Mouse (Mus musculus): ENCODE data around the gene Gm4787.
A peak's percentile ranks its signal among the peaks of the same experiment; 100 is the strongest.
"Not testable (repeated sequence)": the region's sequence is repeated elsewhere in the genome, so short reads cannot be mapped to it uniquely, and the experiment has no call there.

The Gm4787 gene

DNA sequence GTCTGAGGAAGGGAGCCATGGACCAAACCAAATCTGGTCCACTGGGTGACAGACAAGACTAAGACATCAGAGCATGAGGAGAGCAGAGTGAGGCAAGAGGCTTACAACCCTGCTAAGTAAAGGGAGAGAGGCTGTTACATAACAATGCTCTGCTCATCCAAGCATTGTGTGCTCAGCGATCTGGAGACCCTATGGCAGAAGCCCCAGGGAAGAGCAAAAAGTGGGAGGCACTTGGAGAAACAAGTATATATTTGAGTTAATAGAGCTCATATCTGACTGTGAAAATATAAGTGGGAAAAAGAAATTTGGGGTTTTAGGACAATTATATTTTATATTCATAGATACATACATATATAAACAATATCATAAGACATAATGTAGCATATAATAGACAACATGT, at the start of gene Gm4787:
Gene Gm4787 (minus strand): TSS at position 101 of the 400 bp plus-strand sequence.
- ATAC-seq (ENCODE audit: insufficient number of reproducible peaks, low FRiP score, low TSS enrichment), result not testable (repeated sequence)

DNA sequence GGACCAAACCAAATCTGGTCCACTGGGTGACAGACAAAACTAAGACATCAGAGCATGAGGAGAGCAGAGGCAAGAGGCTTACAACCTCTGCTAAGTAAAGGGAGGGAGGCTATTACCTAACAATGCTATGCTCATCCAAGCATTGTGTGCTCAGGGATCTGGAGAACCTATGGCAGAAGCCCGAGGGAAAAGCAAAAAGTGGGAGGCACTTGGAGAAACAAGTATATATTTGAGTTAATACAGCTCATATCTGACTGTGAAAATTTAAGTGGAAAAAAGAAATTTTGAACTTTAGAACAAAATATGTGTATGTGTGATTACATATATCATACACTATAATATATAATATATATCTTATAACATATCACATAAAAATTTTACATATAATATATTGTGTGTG, 42.6 kb upstream of the Gm4787 start, which contains the start of gene Adam4:
Gene Adam4 (minus strand): TSS at position 101 of the 400 bp plus-strand sequence.
- ATAC-seq (ENCODE audit: insufficient number of reproducible peaks, low FRiP score, low TSS enrichment), result no peak

DNA sequence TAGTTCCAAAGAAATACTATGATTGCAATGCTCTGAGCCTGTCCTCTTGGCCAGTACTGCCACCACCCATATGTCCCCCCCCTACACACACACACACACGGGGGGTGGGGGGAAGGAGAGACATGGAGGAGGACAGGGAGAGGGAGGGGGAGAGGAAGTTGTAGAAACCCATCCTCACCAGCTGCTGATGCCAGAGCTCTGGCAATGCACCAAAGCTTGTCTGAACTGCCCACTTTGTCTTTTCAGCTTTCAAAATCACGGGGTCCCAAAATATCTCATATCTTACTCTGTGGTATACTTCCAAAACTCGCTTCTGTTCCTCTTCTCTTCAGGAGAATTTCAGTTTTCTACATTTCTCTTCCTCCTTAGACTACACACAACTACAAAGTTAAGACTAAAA, 33.9 kb upstream of the Gm4787 start:
- no peak for ATAC-seq (ENCODE audit: insufficient number of reproducible peaks, low FRiP score, low TSS enrichment)

DNA sequence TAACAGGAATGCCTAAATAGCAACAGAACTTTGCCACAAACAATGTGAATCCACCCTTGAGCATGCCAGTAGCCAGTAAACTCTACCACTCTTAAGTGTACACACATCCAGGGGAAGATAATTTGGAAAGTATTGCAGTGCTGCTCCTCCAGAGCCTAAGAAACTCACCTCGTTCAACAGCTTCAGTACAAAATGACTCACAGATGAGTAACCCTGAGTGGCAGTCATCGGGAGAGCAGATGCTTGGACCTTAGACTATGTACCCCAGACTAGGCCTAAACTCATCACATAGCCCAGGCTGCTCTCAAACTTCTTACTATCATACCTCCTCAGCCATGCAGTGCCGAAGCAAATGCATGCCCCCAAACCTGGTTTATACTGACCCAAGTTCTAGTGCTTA, 29.7 kb upstream of the Gm4787 start:
- ATAC-seq (ENCODE audit: insufficient number of reproducible peaks, low FRiP score, low TSS enrichment), result no peak

DNA sequence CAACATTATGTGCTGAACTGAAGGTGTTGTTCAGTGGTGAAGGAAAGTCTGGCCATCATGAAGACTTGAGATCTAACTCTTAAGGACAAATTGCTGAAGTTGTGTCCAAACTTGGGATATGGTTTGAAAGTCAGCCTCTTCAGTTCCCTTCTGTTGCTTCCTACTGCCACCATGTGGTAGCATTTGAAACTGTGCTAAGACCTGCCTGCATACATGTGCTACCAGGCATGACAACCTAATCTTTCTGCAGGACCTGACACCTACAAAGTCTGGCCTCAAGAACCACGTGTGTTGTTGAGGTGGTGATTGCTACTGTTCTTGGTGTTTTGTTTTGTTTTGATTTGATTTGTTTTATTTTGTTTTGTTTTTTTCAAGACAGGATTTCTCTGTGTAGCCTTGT, 22.9 kb upstream of the Gm4787 start:
- peak; percentile 61; the same call in 1 of the 2 replicates for ATAC-seq (ENCODE audit: insufficient number of reproducible peaks, low FRiP score, low TSS enrichment)

DNA sequence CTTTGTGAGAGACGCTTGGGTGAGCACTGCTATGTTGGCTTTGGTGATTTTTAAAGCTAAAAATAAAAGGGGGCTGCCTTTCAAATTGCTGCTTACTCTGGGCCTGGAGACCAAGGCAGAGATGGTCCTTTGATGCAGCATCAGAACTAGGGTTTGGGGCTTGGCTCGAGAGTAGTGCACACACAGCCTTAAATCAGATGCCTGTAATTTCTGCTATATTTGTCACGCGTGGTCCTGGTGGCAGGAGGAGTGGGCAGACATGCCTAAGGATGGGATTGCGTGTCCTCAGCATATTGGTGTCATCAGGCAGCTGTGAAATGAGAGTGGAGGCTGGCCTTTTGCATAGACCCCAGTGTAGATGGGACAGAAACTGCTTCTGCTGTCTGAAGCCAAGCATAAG, 45.4 kb downstream of the Gm4787 start:
- no peak for ATAC-seq (ENCODE audit: insufficient number of reproducible peaks, low FRiP score, low TSS enrichment)

DNA sequence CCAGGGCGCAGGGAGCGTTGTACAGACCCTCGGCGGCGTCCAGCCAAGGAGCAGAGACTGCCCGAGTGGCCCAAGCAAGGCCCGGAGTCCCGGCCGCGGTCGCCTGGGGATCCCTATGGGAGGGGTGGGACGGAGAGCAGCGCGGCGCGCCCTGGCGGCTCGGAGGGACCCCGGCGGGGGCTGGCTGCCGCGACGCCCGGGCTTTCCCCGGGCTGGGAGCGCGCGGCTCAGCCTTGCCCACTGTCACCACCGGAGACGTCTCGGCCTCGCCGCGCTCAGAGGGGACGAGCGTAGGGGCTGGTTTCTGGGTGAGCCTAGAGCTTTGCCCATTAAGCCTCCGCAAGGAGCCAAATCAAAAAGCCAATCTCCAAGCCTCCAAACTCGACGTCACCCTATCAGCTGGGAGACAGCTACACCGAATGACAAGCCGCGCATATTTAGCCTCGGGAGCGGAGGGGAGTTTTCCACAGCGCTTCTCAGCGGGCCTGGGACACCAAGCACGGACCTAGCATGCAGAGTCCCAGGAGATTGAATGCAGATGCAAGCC, 46.3 kb downstream of the Gm4787 start, which contains the start of gene Slc8a3:
Gene Slc8a3 (minus strand): TSS at position 306 of the 547 bp plus-strand sequence.
- peak; percentile 85 for ATAC-seq (ENCODE audit: insufficient number of reproducible peaks, low FRiP score, low TSS enrichment)

DNA sequence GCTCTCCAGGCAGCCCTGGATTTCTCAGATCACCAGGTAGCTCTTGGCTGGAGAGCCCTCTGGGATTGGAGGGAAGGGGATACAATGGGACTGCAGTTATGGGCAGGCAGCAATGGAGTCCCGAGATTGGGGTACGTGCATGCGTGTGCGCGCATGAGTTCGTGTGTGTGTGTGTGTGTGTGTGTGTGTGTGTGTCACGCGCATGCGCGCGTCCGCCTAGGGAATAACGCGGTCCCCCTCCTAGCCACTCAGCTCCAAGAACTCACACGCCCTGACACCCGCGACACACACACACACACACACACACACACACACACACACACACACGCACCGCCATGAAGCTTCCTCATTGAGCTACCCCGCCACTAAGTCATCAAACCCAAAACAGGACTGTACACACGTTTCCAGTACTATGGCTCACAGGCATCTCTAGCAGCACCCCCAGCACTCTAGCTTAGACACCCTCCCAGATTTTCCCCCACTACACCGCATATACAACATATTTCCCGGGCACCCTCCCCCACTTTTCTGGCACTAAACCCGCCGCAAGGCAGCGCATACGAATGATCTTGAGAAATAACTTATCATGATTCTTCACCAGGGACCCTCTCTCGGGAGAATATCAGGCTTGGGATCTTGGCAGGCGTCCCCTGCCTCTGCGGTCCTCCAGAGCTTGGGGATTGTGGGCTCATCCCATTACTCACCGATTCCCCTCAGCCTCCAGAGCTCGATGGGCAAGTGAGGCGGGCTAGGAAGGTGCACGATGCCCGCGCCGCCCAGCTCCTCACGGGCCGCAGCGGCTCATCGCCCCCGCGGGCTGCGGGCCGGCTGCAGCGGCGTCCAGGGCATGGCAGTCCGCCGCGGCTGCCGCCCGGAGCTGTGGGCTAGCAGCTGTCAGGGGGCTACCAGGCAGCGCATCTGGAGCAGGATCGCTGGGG, 47.1 kb downstream of the Gm4787 start:
- ATAC-seq (ENCODE audit: insufficient number of reproducible peaks, low FRiP score, low TSS enrichment), result peak; percentile 59

DNA sequence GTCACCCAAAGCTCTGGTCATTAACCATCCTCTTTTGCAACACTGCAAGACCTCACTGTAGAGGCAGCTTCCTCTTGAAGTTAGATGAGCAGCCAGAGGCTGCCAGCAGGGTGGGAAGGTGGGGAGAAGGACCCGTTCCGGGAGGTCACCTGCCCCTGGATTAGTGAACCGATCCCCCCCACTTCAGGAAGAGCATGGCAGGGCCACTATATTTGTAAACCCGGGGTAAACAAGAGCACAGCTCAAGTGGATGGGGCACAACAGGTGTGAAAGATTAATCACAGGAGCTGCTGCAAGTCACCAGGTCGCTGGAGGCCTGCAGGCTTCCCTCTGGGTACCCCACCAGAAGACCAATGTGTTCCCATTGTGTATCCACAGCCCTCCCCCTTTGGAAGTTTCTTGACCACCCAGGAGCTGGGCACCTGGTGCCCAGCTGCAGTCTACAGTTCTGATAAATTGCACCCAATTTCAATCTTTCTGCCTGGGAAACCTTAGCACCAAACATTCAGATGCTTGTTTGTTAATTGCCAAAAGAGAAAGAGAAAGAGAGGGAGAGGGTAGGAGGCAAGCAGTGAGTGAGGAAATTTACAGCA, 48.1 kb downstream of the Gm4787 start:
- ATAC-seq (ENCODE audit: insufficient number of reproducible peaks, low FRiP score, low TSS enrichment), result no peak
